Mouse (Mus musculus): Measurements from ENCODE around the gene Phf12. TPM values are rescaled to one million over a fixed set of nuclear protein-coding genes. Genes with fewer than 3 reads are reported as not detected.

The Phf12 gene
- polyA plus RNA-seq, 1 experiment from 2014 or later, result 11.6 TPM

DNA sequence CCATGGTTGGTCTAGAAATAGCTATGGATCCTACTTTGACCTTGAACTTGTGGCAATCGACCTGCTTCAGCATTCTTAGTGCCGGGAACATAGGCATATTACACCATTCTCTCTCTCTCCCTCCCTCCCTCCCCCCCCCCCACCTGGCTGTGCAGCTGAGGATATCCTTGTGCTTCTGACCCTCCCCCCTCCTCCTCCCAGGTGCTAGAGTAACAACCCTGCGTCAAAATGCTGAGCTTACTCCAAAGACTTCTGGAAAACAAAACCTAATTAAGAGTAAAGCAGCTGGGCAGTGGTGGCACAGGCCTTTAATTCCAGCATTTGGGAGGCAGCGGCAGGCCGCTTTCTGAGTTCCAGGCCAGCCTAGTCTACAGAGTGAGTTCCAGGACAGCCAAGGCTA, 86.6 kb downstream of the Phf12 start:
- Histone ChIP-seq H3K4me2 (ENCODE audit: low read length) (no peak overlapping the region), H3K4me3 (ENCODE audit: control insufficient read depth in 1 of 2, insufficient read depth in 1 of 2, low read depth in 1 of 2, low read length in 2 of 2) (no peak overlapping the region), H3K9me3 (ENCODE audit: control insufficient read depth, low read length) (no peaks in the 10 kb centered on the region), H3K4me1 (ENCODE audit: control insufficient read depth in 2 of 2, insufficient read depth in 2 of 2, low read length in 2 of 2) (no peaks in the 10 kb centered on the region), H3K27me3 (ENCODE audit: control insufficient read depth, insufficient read depth, low read length) (no peaks in the 10 kb centered on the region), H3K9ac (ENCODE audit: low read length) (no peak overlapping the region), H3K27ac (replicated peaks in 1 of 2; ENCODE audit: control insufficient read depth in 1 of 2, insufficient read depth in 1 of 2, low read depth in 2 of 2, low read length in 2 of 2) (no peak overlapping the region), H3K36me3 (ENCODE audit: control insufficient read depth, insufficient read depth, low read length) (peaks cover 21% of the 10 kb centered on the region)
- no peak for ATAC-seq (ENCODE audit: insufficient number of reproducible peaks, insufficient read depth, low FRiP score, low read depth)
- WGBS, result 76% methylated on average over 5 of the region's 5 CpGs

DNA sequence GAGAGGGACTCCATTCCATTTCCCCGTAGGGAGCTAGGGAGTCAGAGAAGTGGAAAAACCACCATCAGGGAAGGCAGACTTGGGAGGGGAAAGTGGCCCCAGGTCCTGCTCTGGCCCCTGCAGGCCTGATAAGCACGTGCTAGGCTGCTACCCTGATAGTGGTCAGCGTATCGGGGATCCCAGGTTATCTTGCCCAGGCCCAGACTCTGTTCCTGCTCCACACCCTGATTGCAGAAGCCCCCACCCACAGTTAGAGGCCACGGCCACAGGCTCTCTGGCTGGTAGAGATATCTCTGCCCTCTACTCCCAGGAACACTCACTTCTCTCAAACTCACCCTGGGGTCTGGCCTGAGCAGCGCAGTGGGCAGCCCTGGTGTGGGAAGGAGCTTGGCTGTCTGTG, 87.1 kb downstream of the Phf12 start:
- H3K27ac ChIP-seq (replicated peaks in 1 of 2; ENCODE audit: control insufficient read depth in 1 of 2, insufficient read depth in 1 of 2, low read depth in 2 of 2, low read length in 2 of 2), result no peak overlapping the region

DNA sequence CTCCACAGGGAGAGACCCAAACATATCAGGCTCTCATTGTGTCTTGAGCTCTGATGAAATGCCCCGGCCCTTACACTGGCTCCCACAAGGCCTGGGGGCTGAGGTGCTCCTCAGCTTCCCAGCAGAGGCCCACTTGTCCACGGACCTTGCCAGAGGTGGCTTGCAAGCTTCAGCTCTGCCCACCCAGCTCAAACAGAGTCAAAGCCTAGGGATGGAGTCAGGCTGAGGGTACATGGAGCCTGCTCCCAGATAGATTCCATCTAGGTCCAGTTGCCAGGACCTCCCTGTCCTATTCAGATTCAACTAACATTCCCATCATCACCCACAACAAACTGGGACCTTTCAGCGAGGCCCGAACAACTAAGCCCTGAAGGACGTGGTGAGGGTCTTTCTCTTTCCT, 89.4 kb downstream of the Phf12 start:
- no peaks in the 10 kb centered on the region for H3K9me3 ChIP-seq (ENCODE audit: control insufficient read depth, low read length)
- H3K4me1 ChIP-seq (ENCODE audit: control insufficient read depth in 2 of 2, insufficient read depth in 2 of 2, low read length in 2 of 2), result no peaks in the 10 kb centered on the region
- H3K4me2 ChIP-seq (ENCODE audit: low read length), result no peak overlapping the region
- no peaks in the 10 kb centered on the region for H3K27me3 ChIP-seq (ENCODE audit: control insufficient read depth, insufficient read depth, low read length)
- no peak overlapping the region for H3K27ac ChIP-seq (replicated peaks in 1 of 2; ENCODE audit: control insufficient read depth in 1 of 2, insufficient read depth in 1 of 2, low read depth in 2 of 2, low read length in 2 of 2)
- H3K9ac ChIP-seq (ENCODE audit: low read length), result no peak overlapping the region
- 80% methylated on average over 5 of the region's 5 CpGs for WGBS
- no peak for ATAC-seq (ENCODE audit: insufficient number of reproducible peaks, insufficient read depth, low FRiP score, low read depth)
- H3K4me3 ChIP-seq (ENCODE audit: control insufficient read depth in 1 of 2, insufficient read depth in 1 of 2, low read depth in 1 of 2, low read length in 2 of 2), result no peak overlapping the region
- peaks cover 48% of the 10 kb centered on the region for H3K36me3 ChIP-seq (ENCODE audit: control insufficient read depth, insufficient read depth, low read length)

More for the DNA sequence above, 87.1 kb downstream of the Phf12 start:
- Histone ChIP-seq H3K9me3 (ENCODE audit: control insufficient read depth, low read length) (no peaks in the 10 kb centered on the region), H3K4me2 (ENCODE audit: low read length) (no peak overlapping the region), H3K4me1 (ENCODE audit: control insufficient read depth in 2 of 2, insufficient read depth in 2 of 2, low read length in 2 of 2) (no peaks in the 10 kb centered on the region), H3K36me3 (ENCODE audit: control insufficient read depth, insufficient read depth, low read length) (peaks cover 26% of the 10 kb centered on the region), H3K4me3 (ENCODE audit: control insufficient read depth in 1 of 2, insufficient read depth in 1 of 2, low read depth in 1 of 2, low read length in 2 of 2) (no peak overlapping the region), H3K27me3 (ENCODE audit: control insufficient read depth, insufficient read depth, low read length) (no peaks in the 10 kb centered on the region), H3K9ac (ENCODE audit: low read length) (no peak overlapping the region)
- 40% methylated on average over 6 of the region's 6 CpGs for WGBS
- no peak for ATAC-seq (ENCODE audit: insufficient number of reproducible peaks, insufficient read depth, low FRiP score, low read depth)

DNA sequence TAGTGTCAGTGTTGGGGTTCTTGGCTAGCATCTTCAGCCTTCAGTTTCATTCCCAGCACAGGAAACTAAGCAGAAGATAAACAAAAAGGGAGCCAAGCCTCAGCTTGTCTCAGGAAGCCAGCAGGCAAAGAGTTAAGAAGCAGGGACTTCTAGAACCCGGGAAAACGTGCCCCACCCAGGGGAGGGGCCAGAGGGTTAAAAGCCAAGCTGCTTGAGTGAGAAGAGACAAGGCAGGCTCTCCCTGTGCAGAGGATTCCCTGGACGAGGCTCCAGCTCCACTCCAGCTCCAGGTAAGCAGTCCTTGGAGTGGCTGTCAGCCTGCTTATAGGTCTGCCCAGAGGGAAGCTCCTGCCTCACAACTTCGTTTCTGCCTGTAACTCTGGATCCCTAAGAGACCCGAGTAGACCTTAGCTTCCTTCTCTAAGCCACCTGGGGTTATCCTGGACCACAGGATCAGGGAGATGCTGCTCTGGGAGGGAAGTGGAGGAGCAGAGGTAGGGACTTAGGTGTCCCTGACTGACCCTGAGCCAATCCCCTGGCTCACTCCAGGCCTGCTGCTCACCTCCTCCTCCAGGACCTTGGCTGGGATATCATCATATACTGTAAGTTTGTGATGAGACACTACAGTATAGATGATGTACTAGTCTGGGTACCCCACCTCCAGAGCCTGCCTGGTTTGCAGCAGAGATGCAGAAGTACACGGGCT, 90.0 kb downstream of the Phf12 start:
- Histone ChIP-seq H3K9me3 (ENCODE audit: control insufficient read depth, low read length) (no peaks in the 10 kb centered on the region), H3K36me3 (ENCODE audit: control insufficient read depth, insufficient read depth, low read length) (peaks cover 53% of the 10 kb centered on the region), H3K27me3 (ENCODE audit: control insufficient read depth, insufficient read depth, low read length) (no peaks in the 10 kb centered on the region), H3K4me1 (ENCODE audit: control insufficient read depth in 2 of 2, insufficient read depth in 2 of 2, low read length in 2 of 2) (no peaks in the 10 kb centered on the region), H3K4me2 (ENCODE audit: low read length) (peak overlapping the region; percentile 8; the same call in 1 of the 2 replicates), H3K4me3 (ENCODE audit: control insufficient read depth in 1 of 2, insufficient read depth in 1 of 2, low read depth in 1 of 2, low read length in 2 of 2) (no peak overlapping the region), H3K27ac (replicated peaks in 1 of 2; ENCODE audit: control insufficient read depth in 1 of 2, insufficient read depth in 1 of 2, low read depth in 2 of 2, low read length in 2 of 2) (no peak overlapping the region), H3K9ac (ENCODE audit: low read length) (no peak overlapping the region)
- no peak for ATAC-seq (ENCODE audit: insufficient number of reproducible peaks, insufficient read depth, low FRiP score, low read depth)
- 15% methylated on average over 6 of the region's 6 CpGs for WGBS

DNA sequence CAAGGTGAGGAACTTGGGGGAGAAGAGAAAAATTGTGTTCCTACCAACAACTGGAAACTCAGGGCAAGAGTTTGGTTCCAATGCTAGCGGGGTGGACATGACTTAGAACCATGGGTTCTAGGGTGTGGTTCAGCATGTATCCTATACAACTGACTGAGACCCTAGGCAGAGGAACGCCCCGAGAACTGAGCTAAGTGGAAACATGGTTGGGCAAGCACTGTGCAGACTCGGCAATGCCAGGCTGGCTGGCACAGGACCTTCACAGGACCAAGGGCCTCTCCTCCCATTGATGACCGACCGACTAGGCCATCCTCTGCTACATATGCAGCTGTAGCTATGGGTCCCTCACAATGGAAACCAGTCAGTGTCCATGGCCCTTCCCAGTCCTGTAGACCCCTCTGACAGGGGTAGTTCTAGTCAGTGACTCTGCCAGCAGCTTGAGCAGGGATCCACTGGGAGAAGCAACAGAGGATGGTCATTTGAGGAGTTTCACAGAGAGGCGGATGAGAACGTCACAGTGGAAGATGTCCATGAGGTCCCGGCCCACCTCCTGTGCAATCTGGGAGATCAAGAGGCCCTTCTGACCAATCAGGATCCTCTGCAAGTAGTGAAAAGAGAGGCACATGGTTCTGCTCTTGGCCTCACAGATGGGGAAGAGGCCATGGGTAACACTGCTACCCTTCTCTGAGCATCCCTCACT, 91.2 kb downstream of the Phf12 start:
- no peak for ATAC-seq (ENCODE audit: insufficient number of reproducible peaks, insufficient read depth, low FRiP score, low read depth)
- peaks cover 57% of the 10 kb centered on the region for H3K36me3 ChIP-seq (ENCODE audit: control insufficient read depth, insufficient read depth, low read length)
- H3K4me1 ChIP-seq (ENCODE audit: control insufficient read depth in 2 of 2, insufficient read depth in 2 of 2, low read length in 2 of 2), result no peaks in the 10 kb centered on the region
- H3K27me3 ChIP-seq (ENCODE audit: control insufficient read depth, insufficient read depth, low read length), result no peaks in the 10 kb centered on the region
- H3K9ac ChIP-seq (ENCODE audit: low read length), result no peak overlapping the region
- no peak overlapping the region for H3K4me3 ChIP-seq (ENCODE audit: control insufficient read depth in 1 of 2, insufficient read depth in 1 of 2, low read depth in 1 of 2, low read length in 2 of 2)
- H3K4me2 ChIP-seq (ENCODE audit: low read length), result no peak overlapping the region
- no peak overlapping the region for H3K27ac ChIP-seq (replicated peaks in 1 of 2; ENCODE audit: control insufficient read depth in 1 of 2, insufficient read depth in 1 of 2, low read depth in 2 of 2, low read length in 2 of 2)
- 93% methylated on average over 9 of the region's 9 CpGs for WGBS
- H3K9me3 ChIP-seq (ENCODE audit: control insufficient read depth, low read length), result no peaks in the 10 kb centered on the region

DNA sequence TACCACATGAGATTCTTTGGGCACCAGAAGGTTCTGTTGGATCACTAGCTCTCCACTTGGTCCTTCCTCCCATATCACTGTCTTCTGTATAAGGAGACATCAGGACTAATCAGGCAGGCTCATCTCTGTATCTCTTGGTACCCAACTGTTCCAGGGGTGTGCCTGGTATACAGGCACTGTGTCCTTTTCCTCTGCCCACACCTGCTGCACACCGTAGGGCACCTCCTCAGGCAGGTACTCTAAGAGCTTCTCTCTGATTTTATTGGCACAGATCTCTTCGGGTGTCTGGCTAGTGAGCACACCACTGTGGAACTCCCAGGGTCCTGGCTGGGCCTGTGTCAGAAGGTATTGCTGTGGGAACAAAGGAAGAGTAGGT, 91.7 kb downstream of the Phf12 start:
- WGBS, result 84% methylated on average over 2 of the region's 2 CpGs
- Histone ChIP-seq H3K36me3 (ENCODE audit: control insufficient read depth, insufficient read depth, low read length) (peaks cover 57% of the 10 kb centered on the region), H3K9ac (ENCODE audit: low read length) (no peak overlapping the region), H3K27ac (replicated peaks in 1 of 2; ENCODE audit: control insufficient read depth in 1 of 2, insufficient read depth in 1 of 2, low read depth in 2 of 2, low read length in 2 of 2) (no peak overlapping the region), H3K4me2 (ENCODE audit: low read length) (no peak overlapping the region), H3K27me3 (ENCODE audit: control insufficient read depth, insufficient read depth, low read length) (no peaks in the 10 kb centered on the region), H3K4me3 (ENCODE audit: control insufficient read depth in 1 of 2, insufficient read depth in 1 of 2, low read depth in 1 of 2, low read length in 2 of 2) (no peak overlapping the region), H3K4me1 (ENCODE audit: control insufficient read depth in 2 of 2, insufficient read depth in 2 of 2, low read length in 2 of 2) (no peaks in the 10 kb centered on the region), H3K9me3 (ENCODE audit: control insufficient read depth, low read length) (no peaks in the 10 kb centered on the region)
- ATAC-seq (ENCODE audit: insufficient number of reproducible peaks, insufficient read depth, low FRiP score, low read depth), result no peak

DNA sequence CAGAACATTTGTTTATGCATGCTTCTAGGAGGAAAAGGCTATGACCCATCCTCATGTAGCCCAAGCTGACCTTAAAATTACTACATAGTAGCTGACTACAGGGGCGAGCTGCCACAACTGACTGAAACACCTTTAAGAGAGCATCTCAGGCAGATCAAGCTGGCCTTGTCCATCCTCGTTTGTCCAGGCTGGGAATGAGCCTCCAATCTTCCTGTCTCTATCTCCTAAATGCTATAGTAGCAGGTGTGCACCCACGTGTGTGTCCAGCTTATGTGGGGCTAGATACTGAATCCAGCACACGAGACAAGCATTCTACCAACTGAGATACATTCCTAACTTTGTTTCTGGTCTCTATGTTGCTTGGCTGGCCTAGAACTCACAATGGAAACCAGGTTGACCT, 92.1 kb downstream of the Phf12 start:
- no peak overlapping the region for H3K4me3 ChIP-seq (ENCODE audit: control insufficient read depth in 1 of 2, insufficient read depth in 1 of 2, low read depth in 1 of 2, low read length in 2 of 2)
- WGBS, result 86% methylated on average over 4 of the region's 4 CpGs

More for the DNA sequence above, 92.1 kb downstream of the Phf12 start:
- H3K9ac ChIP-seq (ENCODE audit: low read length), result no peak overlapping the region
- H3K27ac ChIP-seq (replicated peaks in 1 of 2; ENCODE audit: control insufficient read depth in 1 of 2, insufficient read depth in 1 of 2, low read depth in 2 of 2, low read length in 2 of 2), result no peak overlapping the region
- no peaks in the 10 kb centered on the region for H3K27me3 ChIP-seq (ENCODE audit: control insufficient read depth, insufficient read depth, low read length)
- H3K9me3 ChIP-seq (ENCODE audit: control insufficient read depth, low read length), result no peaks in the 10 kb centered on the region
- H3K4me2 ChIP-seq (ENCODE audit: low read length), result no peak overlapping the region
- peaks cover 57% of the 10 kb centered on the region for H3K36me3 ChIP-seq (ENCODE audit: control insufficient read depth, insufficient read depth, low read length)
- no peak for ATAC-seq (ENCODE audit: insufficient number of reproducible peaks, insufficient read depth, low FRiP score, low read depth)
- peaks cover 2 to 4% of the 10 kb centered on the region in 2 experiments; a peak in 2 of 4 replicates for H3K4me1 ChIP-seq (ENCODE audit: control insufficient read depth in 2 of 2, insufficient read depth in 2 of 2, low read length in 2 of 2)
